Mouse (Mus musculus) kidney, embryonic 14.5 days (tissue): Measurements from ENCODE around the gene Defb36. TPM values are rescaled to one million over a fixed set of nuclear protein-coding genes. Genes with fewer than 3 reads are reported as not detected.

Source experiments
- ATAC-seq: fragments of 200-750 bp; cut with Nextera tagmentation; 2 replicates; pipeline ENCODE4 v1.8.0; 2017; ENCODE audit warnings: moderate number of reproducible peaks, mild to moderate bottlenecking, moderate TSS enrichment, moderate library complexity; ENCODE audit not compliant: low FRiP score, low TSS enrichment
- H3K27ac ChIP-seq: fragments of 300-500 bp; sonication (generic); 2 replicates; pipeline ENCODE4 v1.5.1; 2014; ENCODE audit warnings: low read depth, mild to moderate bottlenecking, low read length, moderate library complexity, mixed read lengths
- H3K27me3 ChIP-seq: fragments of 300-500 bp; sonication (generic); 2 replicates; pipeline ENCODE4 v1.6.1; 2014; ENCODE audit warnings: mild to moderate bottlenecking, low read length; ENCODE audit not compliant: control insufficient read depth, insufficient read depth
- H3K36me3 ChIP-seq: fragments of 300-500 bp; sonication (generic); 2 replicates; pipeline ENCODE4 v1.6.1; 2014; ENCODE audit warnings: low read length, mixed read lengths; ENCODE audit not compliant: control insufficient read depth, insufficient read depth
- H3K4me1 ChIP-seq: fragments of 300-500 bp; sonication (generic); 2 replicates; pipeline ENCODE4 v1.6.1; 2014; ENCODE audit warnings: low read length, mixed read lengths; ENCODE audit not compliant: control insufficient read depth, insufficient read depth
- H3K4me2 ChIP-seq: fragments of 300-500 bp; sonication (generic); replicated peaks from 2 replicates; pipeline ENCODE4 v1.6.1; 2014; ENCODE audit warnings: low read depth, mild to moderate bottlenecking, low read length
- H3K4me3 ChIP-seq: fragments of 300-500 bp; sonication (generic); 2 replicates; pipeline ENCODE4 v1.5.1; 2014; ENCODE audit warnings: mild to moderate bottlenecking, low read length
- H3K9ac ChIP-seq: fragments of 300-500 bp; sonication (generic); 2 replicates; pipeline ENCODE4 v1.6.1; 2014; ENCODE audit warnings: low read depth, mild to moderate bottlenecking, low read length, moderate library complexity
- H3K9me3 ChIP-seq: fragments of 300-500 bp; sonication (generic); 2 replicates; pipeline ENCODE4 v1.6.1; 2016; ENCODE audit warnings: low read length; ENCODE audit not compliant: control insufficient read depth
- WGBS: fragments of 180-500 bp; shearing (Covaris S2); extraction: QIAGEN DNeasy Blood & Tissue Kit; methylation state at CpG from one replicate; pipeline ENCODE4 v1.1.7; 2014; 5-methylcytosine and 5-hydroxymethylcytosine counted together
- polyA plus RNA-seq: library from polyadenylated mRNA; unstranded; fragments of >200 nt; fragmentation: Nextera tagmentation; extraction: Ambion mirVana; gene quantifications from 2 replicates; pipeline ENCODE4 v1.2.1, GENCODE M21; 2014

The Defb36 gene
- polyA plus RNA-seq, 1 experiment from 2014 or later: 1.1 TPM

GRCm38 (mm10) chr2:152637381-152637780 lies 33.3 kb downstream of the Defb36 start:
- H3K4me1 ChIP-seq: peaks cover 35% of the 10 kb centered on the region

GRCm38 (mm10) chr2:152638865-152639264 lies 34.7 kb downstream of the Defb36 start:
- no peak for ATAC-seq
- Histone ChIP-seq H3K4me3 (no peak overlapping the region), H3K27ac (peak overlapping the region; percentile 93), H3K27me3 (no peaks in the 10 kb centered on the region), H3K4me2 (no peak overlapping the region), H3K36me3 (peaks cover 7% of the 10 kb centered on the region), H3K9me3 (no peaks in the 10 kb centered on the region), H3K4me1 (peaks cover 21% of the 10 kb centered on the region), H3K9ac (peak overlapping the region; percentile 28; the same call in 1 of the 2 replicates)
- 38% methylated on average over 6 of the region's 6 CpGs for WGBS

More at GRCm38 (mm10) chr2:152637381-152637780, 33.3 kb downstream of the Defb36 start:
- H3K9me3 ChIP-seq: no peaks in the 10 kb centered on the region
- H3K27ac ChIP-seq: peak overlapping the region; percentile 93
- H3K27me3 ChIP-seq: no peaks in the 10 kb centered on the region
- no peak overlapping the region for H3K4me3 ChIP-seq
- WGBS: 33% methylated on average over 4 of the region's 4 CpGs
- H3K36me3 ChIP-seq: peaks cover 13% of the 10 kb centered on the region
- no peak; the same call in 1 of the 2 replicates for ATAC-seq
- no peak overlapping the region for H3K9ac ChIP-seq
- H3K4me2 ChIP-seq: no peak overlapping the region

GRCm38 (mm10) chr2:152639406-152640113 lies 35.4 kb downstream of the Defb36 start:
- WGBS: 11% methylated on average over 11 of the region's 11 CpGs
- Histone ChIP-seq H3K27ac (peak overlapping the region; percentile 93), H3K9ac (peak overlapping the region; percentile 28; the same call in 1 of the 2 replicates), H3K36me3 (peaks cover 3% of the 10 kb centered on the region), H3K4me2 (no peak overlapping the region), H3K27me3 (no peaks in the 10 kb centered on the region), H3K9me3 (no peaks in the 10 kb centered on the region), H3K4me1 (peaks cover 17% of the 10 kb centered on the region), H3K4me3 (no peak overlapping the region)
- peak; percentile 76 for ATAC-seq

- H3K9me3 ChIP-seq: no peaks in the 10 kb centered on the region
- no peaks in the 10 kb centered on the region for H3K36me3 ChIP-seq
- H3K4me3 ChIP-seq: no peak overlapping the region
- peaks cover 3% of the 10 kb centered on the region; the same call in 1 of the 2 replicates for H3K4me1 ChIP-seq
- no peak overlapping the region for H3K4me2 ChIP-seq
- peak; percentile 45; the same call in 1 of the 2 replicates for ATAC-seq
- no peaks in the 10 kb centered on the region for H3K27me3 ChIP-seq
- no peak overlapping the region for H3K27ac ChIP-seq
- no peak overlapping the region for H3K9ac ChIP-seq
- 61% methylated on average over 10 of the region's 10 CpGs for WGBS
These were observed 48.9 kb downstream of the Defb36 start for GRCm38 (mm10) chr2:152652901-152653620.

- Histone ChIP-seq H3K4me1 (peaks cover 3% of the 10 kb centered on the region; the same call in 1 of the 2 replicates), H3K27ac (0 out of 2 replicates have a peak overlapping the region, but pooled peaks have one; percentile 10), H3K9me3 (no peaks in the 10 kb centered on the region), H3K9ac (no peak overlapping the region), H3K4me3 (no peak overlapping the region), H3K27me3 (no peaks in the 10 kb centered on the region), H3K36me3 (no peaks in the 10 kb centered on the region), H3K4me2 (no peak overlapping the region)
- no peak for ATAC-seq
- 50% methylated on average over 14 of the region's 14 CpGs for WGBS
These were observed 50.0 kb downstream of the Defb36 start for GRCm38 (mm10) chr2:152653874-152654715.

- peaks cover 3% of the 10 kb centered on the region; the same call in 1 of the 2 replicates for H3K4me1 ChIP-seq
- no peak for ATAC-seq
- no peak overlapping the region for H3K4me2 ChIP-seq
- H3K36me3 ChIP-seq: no peaks in the 10 kb centered on the region
- no peak overlapping the region for H3K27ac ChIP-seq
- H3K4me3 ChIP-seq: no peak overlapping the region
- no peaks in the 10 kb centered on the region for H3K27me3 ChIP-seq
- 62% methylated on average over 10 of the region's 10 CpGs for WGBS
- no peak overlapping the region for H3K9ac ChIP-seq
- no peaks in the 10 kb centered on the region for H3K9me3 ChIP-seq
These were observed 53.3 kb downstream of the Defb36 start for GRCm38 (mm10) chr2:152657398-152657797.

DNA sequence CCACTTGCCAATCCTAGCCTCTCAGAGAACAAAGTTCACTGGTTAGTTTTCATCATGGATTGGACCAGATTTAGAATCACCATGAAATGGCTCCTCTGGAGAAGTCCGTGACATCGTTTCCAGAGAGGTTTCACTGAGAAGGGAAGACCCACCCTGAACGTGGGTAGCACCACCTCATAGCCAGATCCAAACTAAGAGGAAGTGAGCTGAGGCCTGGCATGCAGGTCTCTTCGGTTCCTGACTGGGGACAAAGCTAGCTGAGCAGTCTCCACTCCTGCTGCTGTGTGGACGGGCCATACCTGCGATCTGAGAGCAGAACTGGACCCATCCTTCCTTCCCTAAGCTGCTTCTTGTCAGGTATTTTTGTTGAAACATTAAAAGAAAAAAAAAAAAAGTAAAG lies 57.0 kb downstream of the Defb36 start:
- Histone ChIP-seq H3K4me2 (no peak overlapping the region), H3K27me3 (no peaks in the 10 kb centered on the region), H3K4me1 (no peaks in the 10 kb centered on the region), H3K9ac (no peak overlapping the region), H3K36me3 (no peaks in the 10 kb centered on the region), H3K9me3 (no peaks in the 10 kb centered on the region), H3K4me3 (no peak overlapping the region), H3K27ac (no peak overlapping the region)
- ATAC-seq: no peak
- WGBS: 79% methylated on average over 6 of the region's 6 CpGs
